In genomic region chr19:24056880-24057279, GRCm38 (mm10) we compare ENCODE assay signal across 25 mouse cellular contexts. TPM values are rescaled to one million over a fixed set of nuclear protein-coding genes. Genes with fewer than 3 reads are reported as not detected.
DNase-seq lines count a peak whose midpoint lies in the region; ATAC-seq and TF ChIP-seq lines count a peak whose summit lies in the region.
"Had no signal": no experiment of that assay in that cellular context is flagged by ENCODE, and none has a peak within 500 bp of the region (broad histone marks: within the 10 kb centered on the region; RNA-seq: fewer than 3 reads in every experiment).

No protein-coding gene starts in this region.

- H3K9ac ChIP-seq in intestine, postnatal 0 days (ENCODE audit: low read depth, low read length), result no peak overlapping the region
- H3K9ac ChIP-seq in intestine, embryonic 15.5 days, result no peak overlapping the region
- no peak overlapping the region for H3K9ac ChIP-seq in midbrain, embryonic 11.5 days (ENCODE audit: low read length)
- no peak overlapping the region for H3K9ac ChIP-seq in midbrain, embryonic 15.5 days
- H3K9ac ChIP-seq: embryonic facial prominence, embryonic 12.5 days; forebrain, embryonic 13.5 days; hindbrain, embryonic 13.5 days; lung, embryonic 15.5 days; midbrain, embryonic 13.5 days; neural tube, embryonic 13.5 days had no signal

- ATAC-seq in intestine, postnatal 0 days, result no peak
- ATAC-seq in intestine, embryonic 15.5 days, result no peak
- no peak for ATAC-seq in midbrain, embryonic 11.5 days (ENCODE audit: low FRiP score)
- no peak for ATAC-seq in midbrain, embryonic 15.5 days (replicated peaks)
- ATAC-seq: CD4-positive, CD25-positive, alpha-beta regulatory T cell, adult 4 months; forebrain, embryonic 13.5 days; inflammation-experienced regulatory T-cells, adult 6 months; midbrain, embryonic 13.5 days had no signal

- no peaks in the 10 kb centered on the region; the same call in 1 of the 2 replicates for H3K4me1 ChIP-seq in intestine, postnatal 0 days (replicated peaks; ENCODE audit: control insufficient read depth, insufficient read depth, low read length)
- peaks cover 24% of the 10 kb centered on the region for H3K4me1 ChIP-seq in intestine, embryonic 15.5 days (replicated peaks)
- H3K4me1 ChIP-seq in midbrain, embryonic 11.5 days (ENCODE audit: control insufficient read depth, insufficient read depth, low read length), result no peaks in the 10 kb centered on the region
- H3K4me1 ChIP-seq in midbrain, embryonic 15.5 days, result no peaks in the 10 kb centered on the region
- H3K4me1 ChIP-seq: embryonic facial prominence, embryonic 12.5 days; forebrain, embryonic 13.5 days; hindbrain, embryonic 13.5 days; midbrain, embryonic 13.5 days had no signal

- 100% methylated on average over 1 of the region's 1 CpGs for whole genome bisulfite sequencing in intestine, postnatal 0 days
- 98% methylated on average over 1 of the region's 1 CpGs for WGBS in intestine, embryonic 15.5 days
- WGBS in midbrain, embryonic 11.5 days, result 96% methylated on average over 1 of the region's 1 CpGs
- 98% methylated on average over 1 of the region's 1 CpGs for WGBS in midbrain, embryonic 15.5 days

- no peak overlapping the region for H3K4me2 ChIP-seq in intestine, postnatal 0 days (replicated peaks; ENCODE audit: low read depth)
- no peak overlapping the region for H3K4me2 ChIP-seq in intestine, embryonic 15.5 days (replicated peaks)
- H3K4me2 ChIP-seq in midbrain, embryonic 11.5 days, result no peak overlapping the region
- no peak overlapping the region for H3K4me2 ChIP-seq in midbrain, embryonic 15.5 days
- H3K4me2 ChIP-seq: embryonic facial prominence, embryonic 12.5 days; forebrain, embryonic 13.5 days; hindbrain, embryonic 13.5 days; lung, embryonic 15.5 days; midbrain, embryonic 13.5 days; neural tube, embryonic 13.5 days had no signal

- peak; percentile 31 for DNase-seq in heart, adult 11 months
- no peak for DNase-seq in heart, postnatal 25 days (ENCODE audit: low spot score)
- peak; percentile 44 for DNase-seq in midbrain, embryonic 11.5 days (ENCODE audit: low spot score, missing footprints)
- DNase-seq in cerebellum, postnatal 36 days, result no peak
- DNase-seq in cerebellum, adult 8-10 months, result no peak
- DNase-seq: adrenal gland, adult 2 months; cerebellum, adult 9-10 months; gastrocnemius, postnatal 10 days; left cerebral cortex, postnatal 4 days; liver; right cerebral cortex, adult 18-20 months; thymus, postnatal 36 days had no signal

- H3K27me3 ChIP-seq in intestine, postnatal 0 days (replicated peaks; ENCODE audit: control insufficient read depth, insufficient read depth, low read length), result no peaks in the 10 kb centered on the region
- H3K27me3 ChIP-seq in intestine, embryonic 15.5 days (replicated peaks), result no peaks in the 10 kb centered on the region
- no peaks in the 10 kb centered on the region for H3K27me3 ChIP-seq in midbrain, embryonic 11.5 days (ENCODE audit: control insufficient read depth, insufficient read depth, low read length)
- no peaks in the 10 kb centered on the region for H3K27me3 ChIP-seq in midbrain, embryonic 15.5 days (replicated peaks)
- H3K27me3 ChIP-seq: embryonic facial prominence, embryonic 12.5 days; forebrain, embryonic 13.5 days; hindbrain, embryonic 13.5 days; lung, embryonic 15.5 days; midbrain, embryonic 13.5 days; neural tube, embryonic 13.5 days had no signal

- TF ChIP-seq CTCF in intestine, postnatal 0 days (IDR thresholded peaks at IDR 0.05; ENCODE audit: low read depth), result peak; percentile 44

- no peak overlapping the region for H3K27ac ChIP-seq in intestine, postnatal 0 days (ENCODE audit: low read depth, low read length)
- H3K27ac ChIP-seq in intestine, embryonic 15.5 days, result no peak overlapping the region
- H3K27ac ChIP-seq in midbrain, embryonic 11.5 days (ENCODE audit: low read depth, low read length), result no peak overlapping the region
- H3K27ac ChIP-seq in midbrain, embryonic 15.5 days, result no peak overlapping the region
- H3K27ac ChIP-seq: embryonic facial prominence, embryonic 12.5 days; forebrain, embryonic 13.5 days; hindbrain, embryonic 13.5 days; lung, embryonic 15.5 days; midbrain, embryonic 13.5 days; neural tube, embryonic 13.5 days had no signal

- intact Hi-C loops in heart, postnatal 25 days (cut with DNase I), result no loop called here

- no peak overlapping the region for H3K4me3 ChIP-seq in intestine, postnatal 0 days (ENCODE audit: low read depth, low read length)
- no peak overlapping the region for H3K4me3 ChIP-seq in intestine, embryonic 15.5 days (replicated peaks)
- no peak overlapping the region for H3K4me3 ChIP-seq in midbrain, embryonic 11.5 days (ENCODE audit: low read depth, low read length)
- H3K4me3 ChIP-seq in midbrain, embryonic 15.5 days, result no peak overlapping the region
- H3K4me3 ChIP-seq: embryonic facial prominence, embryonic 12.5 days; erythroblast, embryonic 14.5 days; forebrain, embryonic 13.5 days; hindbrain, embryonic 13.5 days; lung, embryonic 15.5 days; midbrain, embryonic 13.5 days; neural tube, embryonic 13.5 days had no signal

- H3K36me3 ChIP-seq in intestine, postnatal 0 days (ENCODE audit: control insufficient read depth, insufficient read depth), result no peaks in the 10 kb centered on the region
- H3K36me3 ChIP-seq in intestine, embryonic 15.5 days, result no peaks in the 10 kb centered on the region
- H3K36me3 ChIP-seq in midbrain, embryonic 11.5 days (ENCODE audit: control insufficient read depth, insufficient read depth, low read length), result no peaks in the 10 kb centered on the region
- H3K36me3 ChIP-seq in midbrain, embryonic 15.5 days (replicated peaks), result no peaks in the 10 kb centered on the region
- H3K36me3 ChIP-seq: embryonic facial prominence, embryonic 12.5 days; hindbrain, embryonic 13.5 days; lung, embryonic 15.5 days; midbrain, embryonic 13.5 days; neural tube, embryonic 13.5 days had no signal

- H3K9me3 ChIP-seq in intestine, postnatal 0 days (ENCODE audit: control insufficient read depth), result no peaks in the 10 kb centered on the region
- H3K9me3 ChIP-seq in intestine, embryonic 15.5 days, result no peaks in the 10 kb centered on the region
- no peaks in the 10 kb centered on the region for H3K9me3 ChIP-seq in midbrain, embryonic 11.5 days (ENCODE audit: control insufficient read depth, low read length)
- H3K9me3 ChIP-seq in midbrain, embryonic 15.5 days, result no peaks in the 10 kb centered on the region
- H3K9me3 ChIP-seq: embryonic facial prominence, embryonic 12.5 days; forebrain, embryonic 13.5 days; hindbrain, embryonic 13.5 days; lung, embryonic 15.5 days; midbrain, embryonic 13.5 days had no signal

RNA-seq across cellular contexts. Expression of gene Fam189a2, which starts 26.1 kb away (rescaled TPM):
- 10 to 100 TPM; 49.6 to 53.1 TPM for total RNA-seq in heart, postnatal 25 days (2021)
- polyA plus RNA-seq in intestine, postnatal 0 days (2015; fragmentation: Nextera tagmentation; extraction: Ambion mirVana), result 2.9 and 3.0 TPM in 2 replicates
- 0.80 and 1.2 TPM in 2 replicates for polyA plus RNA-seq in intestine, embryonic 15.5 days (2015; fragmentation: Nextera tagmentation; extraction: Ambion mirVana)
- polyA plus RNA-seq in midbrain, embryonic 11.5 days (2014; fragmentation: Nextera tagmentation; extraction: Ambion mirVana), result 2.6 and 2.8 TPM in 2 replicates
- 1.8 and 2.3 TPM in 2 replicates for polyA plus RNA-seq in midbrain, embryonic 15.5 days (2015; fragmentation: Nextera tagmentation; extraction: Ambion mirVana)
- total RNA-seq: megakaryocyte progenitor cell, adult 5-6 weeks had no signal
- polyA plus RNA-seq: CD4-positive, CD25-positive, alpha-beta regulatory T cell, adult 4 months; erythroblast, embryonic 14.5 days; inflammation-experienced regulatory T-cells, adult 6 months had no signal

Comparison
In these comparisons a context has a peak if more than half of its experiments do, and no peak if none do; other contexts are left out.
1. DNase-seq: peak in heart, adult 11 months (single experiment) and midbrain, embryonic 11.5 days (single experiment); none in heart, postnatal 25 days (single experiment), cerebellum, postnatal 36 days (0 of 2) and cerebellum, adult 8-10 months (single experiment).